Mouse (Mus musculus) cerebellum, adult 2 months (tissue): ENCODE results near the gene Tceal9.

ENCODE experiments used
- CTCF ChIP-seq: fragments of 200-500 bp; IDR thresholded peaks from 2 replicates; pipeline ENCODE4 v1.5.1; 2011; ENCODE audit warnings: low read depth, mild to moderate bottlenecking, control low read depth, low read length, moderate library complexity, borderline replicate concordance; ENCODE audit not compliant: insufficient read depth
- POLR2A ChIP-seq: fragments of 200-500 bp; IDR thresholded peaks from 2 replicates; pipeline ENCODE4 v1.6.1; 2011; ENCODE audit warnings: low read length, control low read depth, borderline replicate concordance; ENCODE audit not compliant: insufficient read depth

DNA sequence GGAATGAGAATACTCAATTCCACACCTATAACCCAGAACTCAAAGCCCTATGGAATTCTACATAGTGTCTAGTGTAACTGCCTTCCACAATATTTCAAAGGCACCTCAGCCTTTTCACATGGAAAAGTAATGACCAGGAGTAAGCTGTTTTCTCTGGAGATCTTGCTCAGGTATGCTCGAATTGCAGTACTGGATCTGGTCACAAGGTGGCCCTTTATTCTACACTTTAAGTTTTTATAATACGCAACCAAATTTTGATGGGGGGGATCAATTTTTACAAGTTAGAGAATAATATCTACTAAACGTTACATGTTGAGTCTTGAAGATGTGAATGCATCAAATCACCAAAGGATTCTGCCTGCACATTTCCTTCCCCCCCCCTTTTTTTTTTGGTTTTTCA, 6.8 kb upstream of the Tceal9 start:
- peak; percentile 34; the same call in 1 of the 2 replicates for TF ChIP-seq CTCF
- no peak for TF ChIP-seq POLR2A
